Mouse (Mus musculus) heart, adult 2 months (tissue): ENCODE data around the gene Epb41l4b.

Experiments
- CTCF ChIP-seq: fragments of 200-600 bp; IDR thresholded peaks from 2 replicates; pipeline ENCODE4 v1.8.1; 2022; ENCODE audit warnings: antibody characterized with exemption, mild to moderate bottlenecking, moderate library complexity
- EP300 ChIP-seq: fragments of 200-500 bp; IDR thresholded peaks from 2 replicates; pipeline ENCODE4 v1.6.1; 2011; ENCODE audit warnings: low read depth, low read length, control low read depth; ENCODE audit not compliant: insufficient read depth
- POLR2A ChIP-seq: fragments of 200-500 bp; IDR thresholded peaks from 2 replicates; pipeline ENCODE4 v1.6.1; 2011; ENCODE audit warnings: mild to moderate bottlenecking, low read depth, low read length, control low read depth; ENCODE audit not compliant: insufficient read depth

GRCm38 (mm10) chr4:57135431-57135830 is 7.8 kb downstream of the Epb41l4b start:
- TF ChIP-seq POLR2A (no peak), EP300 (no peak), CTCF (no peak)
